Mouse (Mus musculus) limb, embryonic 10.5 days (tissue): ENCODE data around the gene Stk10. TPM values are rescaled to one million over a fixed set of nuclear protein-coding genes. Genes with fewer than 3 reads are reported as not detected.

Source experiments
- DNase-seq: peaks from one replicate; pipeline ENCODE4 v3.0.0-alpha.2; 2017; ENCODE audit warnings: low spot score
- H3K27ac ChIP-seq: fragments of 300-500 bp; sonication (generic); 2 replicates; pipeline ENCODE4 v1.5.1; 2016; ENCODE audit warnings: mild to moderate bottlenecking
- H3K27me3 ChIP-seq: fragments of 300-500 bp; sonication (generic); 2 replicates; pipeline ENCODE4 v1.6.1; 2016; ENCODE audit warnings: low read depth, mild to moderate bottlenecking; ENCODE audit not compliant: poor library complexity, severe bottlenecking
- H3K36me3 ChIP-seq: fragments of 300-500 bp; sonication (generic); 2 replicates; pipeline ENCODE4 v1.6.1; 2016; ENCODE audit warnings: mild to moderate bottlenecking, moderate library complexity
- H3K4me1 ChIP-seq: fragments of 300-500 bp; sonication (generic); 2 replicates; pipeline ENCODE4 v1.6.1; 2016
- H3K4me3 ChIP-seq: fragments of 300-500 bp; sonication (generic); 2 replicates; pipeline ENCODE4 v1.5.1; 2016; ENCODE audit warnings: mild to moderate bottlenecking, moderate library complexity
- H3K9me3 ChIP-seq: fragments of 300-500 bp; sonication (generic); replicated peaks from 2 replicates; pipeline ENCODE4 v1.6.1; 2016; ENCODE audit warnings: mild to moderate bottlenecking
- WGBS: fragments of 180-500 bp; shearing (Covaris S2); methylation state at CpG from one replicate; pipeline ENCODE4 v1.1.7; 2016; 5-methylcytosine and 5-hydroxymethylcytosine counted together
- polyA plus RNA-seq: library from polyadenylated mRNA; unstranded; fragments of >200 nt; fragmentation: Nextera tagmentation; extraction: Ambion mirVana; gene quantifications from 2 replicates; pipeline ENCODE4 v1.2.1, GENCODE M21; 2016

Stk10 gene
- polyA plus RNA-seq, 1 experiment from 2014 or later = 2.8 TPM

DNA sequence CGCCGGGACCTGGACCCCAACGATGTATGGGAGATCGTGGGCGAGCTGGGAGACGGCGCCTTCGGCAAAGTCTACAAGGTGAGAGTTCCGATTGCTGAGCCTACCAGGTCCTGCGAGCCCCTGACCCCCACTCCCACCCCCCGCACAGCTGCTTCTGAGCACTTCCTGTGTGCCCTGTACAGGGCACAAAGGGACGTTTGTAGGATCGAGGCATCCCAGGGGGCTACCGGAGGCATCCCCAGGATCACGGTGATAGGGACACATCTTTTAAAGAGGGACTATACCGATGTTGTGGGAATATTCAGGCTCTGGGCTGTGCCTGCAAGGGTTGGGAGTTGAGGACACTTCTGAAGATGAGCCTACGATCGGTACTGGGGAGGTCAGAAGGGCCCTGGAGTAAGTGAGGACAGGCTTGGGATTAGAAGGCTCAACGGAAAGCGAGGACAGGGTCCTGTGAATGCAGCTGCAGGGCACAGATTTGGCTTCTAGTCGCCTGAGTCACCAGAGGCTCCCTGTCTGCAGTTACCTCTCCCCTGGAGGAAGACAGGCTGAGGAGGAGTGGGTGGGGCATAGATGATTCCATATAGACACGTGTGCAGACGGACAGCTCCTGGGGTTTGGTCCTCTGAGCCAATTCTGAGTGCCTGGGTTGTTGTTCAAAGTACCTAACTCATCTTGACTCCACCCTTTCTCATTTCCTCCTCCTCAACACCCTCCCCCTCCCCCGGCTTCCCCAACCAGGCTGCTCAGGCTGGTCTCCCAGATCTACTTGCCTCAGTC, 567 bp downstream of the Stk10 start:
- H3K27me3 ChIP-seq = peaks cover 39% of the 10 kb centered on the region
- H3K36me3 ChIP-seq = no peaks in the 10 kb centered on the region
- H3K9me3 ChIP-seq = no peaks in the 10 kb centered on the region
- 2% methylated on average over 24 of the region's 24 CpGs for WGBS
- peak overlapping the region; percentile 66 for H3K4me3 ChIP-seq
- peak; percentile 57 for DNase-seq
- peak overlapping the region; percentile 79 for H3K27ac ChIP-seq
- peaks cover 36% of the 10 kb centered on the region for H3K4me1 ChIP-seq

DNA sequence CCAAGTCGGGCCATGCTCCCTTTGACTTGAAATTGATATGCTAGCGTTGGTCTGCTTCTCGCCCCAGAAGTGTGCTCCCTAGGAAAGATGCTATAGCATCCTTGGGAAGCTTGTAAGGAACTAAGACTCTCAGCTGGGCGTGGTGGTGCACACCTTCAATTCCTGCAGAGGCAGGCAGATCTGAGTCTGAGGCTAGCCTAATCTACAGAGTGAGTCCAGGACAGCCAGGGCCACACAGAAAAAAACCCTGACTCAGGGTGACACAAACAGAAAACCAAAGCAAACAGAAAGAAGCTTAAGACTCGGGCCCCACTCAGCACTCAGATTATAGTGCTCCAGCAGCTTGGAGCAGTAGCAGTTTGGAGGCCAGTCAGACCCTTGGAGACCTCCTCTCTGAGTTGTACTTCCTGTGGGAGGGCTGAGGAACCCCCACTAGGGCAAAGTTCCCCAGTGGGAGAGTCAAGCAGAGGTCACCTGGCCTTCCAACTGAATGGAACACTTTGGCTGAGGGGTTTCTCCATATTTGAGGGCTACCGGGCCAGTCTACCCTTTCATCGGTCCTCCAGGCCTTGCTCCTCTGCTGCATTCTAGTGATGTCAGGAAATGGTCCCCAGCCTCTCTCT, 1.5 kb downstream of the Stk10 start:
- DNase-seq = no peak
- Histone ChIP-seq H3K9me3 (no peaks in the 10 kb centered on the region), H3K27me3 (peaks cover 39% of the 10 kb centered on the region), H3K36me3 (no peaks in the 10 kb centered on the region), H3K4me1 (peaks cover 39% of the 10 kb centered on the region), H3K4me3 (peak overlapping the region; percentile 66; the same call in 1 of the 2 replicates), H3K27ac (no peak overlapping the region)
- 71% methylated on average over 7 of the region's 7 CpGs for WGBS

- 94% methylated on average over 4 of the region's 4 CpGs for WGBS
Measured at GRCm38 (mm10) chr11:32535646-32536045, 2.5 kb downstream of the Stk10 start.

DNA sequence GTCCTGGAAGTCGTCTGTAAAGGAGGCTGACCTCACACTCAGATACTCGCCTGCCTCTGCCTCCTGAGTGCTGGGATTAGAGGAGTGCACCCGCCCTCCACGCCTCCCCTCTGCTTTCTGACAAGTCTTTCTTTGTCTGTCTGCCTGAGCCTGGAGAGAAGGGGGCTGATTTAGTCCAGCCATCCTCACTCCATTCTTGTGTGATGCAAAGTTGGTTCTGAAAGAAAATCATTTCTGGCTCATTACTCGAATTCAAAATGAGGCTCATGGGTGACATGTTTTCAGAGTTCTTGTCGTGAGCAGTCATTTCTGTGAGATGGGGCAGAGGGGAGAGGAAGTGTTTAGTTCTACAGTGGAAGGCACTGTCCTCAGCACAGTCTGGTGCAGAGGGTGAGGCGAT, 3.8 kb downstream of the Stk10 start:
- Histone ChIP-seq H3K36me3 (no peaks in the 10 kb centered on the region), H3K27ac (no peak overlapping the region), H3K4me3 (no peak overlapping the region), H3K27me3 (peaks cover 23% of the 10 kb centered on the region; the same call in 1 of the 2 replicates), H3K9me3 (no peaks in the 10 kb centered on the region), H3K4me1 (peaks cover 35% of the 10 kb centered on the region)
- no peak for DNase-seq
- 69% methylated on average over 7 of the region's 7 CpGs for WGBS

More at GRCm38 (mm10) chr11:32535646-32536045, 2.5 kb downstream of the Stk10 start:
- Histone ChIP-seq H3K36me3 (no peaks in the 10 kb centered on the region), H3K27ac (no peak overlapping the region), H3K27me3 (peaks cover 34% of the 10 kb centered on the region), H3K9me3 (no peaks in the 10 kb centered on the region), H3K4me1 (peaks cover 39% of the 10 kb centered on the region), H3K4me3 (no peak overlapping the region)
- no peak for DNase-seq

- no peaks in the 10 kb centered on the region for H3K36me3 ChIP-seq
- H3K27me3 ChIP-seq = peaks cover 16% of the 10 kb centered on the region; the same call in 1 of the 2 replicates
- no peak overlapping the region for H3K4me3 ChIP-seq
- WGBS = 77% methylated on average over 6 of the region's 6 CpGs
- H3K9me3 ChIP-seq = no peaks in the 10 kb centered on the region
- H3K27ac ChIP-seq = no peak overlapping the region
- DNase-seq = no peak
- H3K4me1 ChIP-seq = peaks cover 31% of the 10 kb centered on the region
Measured at GRCm38 (mm10) chr11:32538435-32538834, 5.3 kb downstream of the Stk10 start.

GRCm38 (mm10) chr11:32538846-32539245, 5.7 kb downstream of the Stk10 start:
- H3K27ac ChIP-seq = no peak overlapping the region
- DNase-seq = no peak
- no peak overlapping the region for H3K4me3 ChIP-seq
- 83% methylated on average over 4 of the region's 4 CpGs for WGBS
- no peaks in the 10 kb centered on the region for H3K36me3 ChIP-seq
- H3K9me3 ChIP-seq = no peaks in the 10 kb centered on the region
- H3K27me3 ChIP-seq = peaks cover 12% of the 10 kb centered on the region; the same call in 1 of the 2 replicates
- H3K4me1 ChIP-seq = peaks cover 27% of the 10 kb centered on the region

DNA sequence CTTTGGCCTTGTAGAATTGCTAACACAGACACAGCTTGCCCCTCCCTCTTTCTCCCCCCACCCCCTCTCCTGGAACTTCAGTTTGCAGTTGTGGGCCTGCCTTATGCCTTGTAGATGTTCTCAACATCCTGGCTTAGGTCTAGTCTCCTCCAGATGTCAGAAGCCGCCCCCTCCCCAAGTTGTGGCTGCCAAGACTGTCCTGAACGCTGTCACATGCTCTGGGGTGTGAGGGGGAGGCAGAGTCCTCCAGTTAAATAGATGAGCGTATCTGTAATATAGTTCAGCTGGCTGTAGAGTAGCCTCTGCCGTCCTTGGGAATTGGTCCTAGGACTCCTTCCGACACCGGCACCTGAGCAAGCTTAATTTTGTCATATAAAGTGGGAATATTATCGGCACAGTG, 6.6 kb downstream of the Stk10 start:
- Histone ChIP-seq H3K4me1 (peaks cover 18% of the 10 kb centered on the region), H3K27ac (no peak overlapping the region), H3K4me3 (no peak overlapping the region), H3K27me3 (peaks cover 3% of the 10 kb centered on the region; the same call in 1 of the 2 replicates), H3K36me3 (no peaks in the 10 kb centered on the region), H3K9me3 (no peaks in the 10 kb centered on the region)
- no peak for DNase-seq
- WGBS = 86% methylated on average over 7 of the region's 7 CpGs

- 91% methylated on average over 6 of the region's 6 CpGs for WGBS
- no peak overlapping the region for H3K4me3 ChIP-seq
- no peaks in the 10 kb centered on the region for H3K27me3 ChIP-seq
- H3K36me3 ChIP-seq = no peaks in the 10 kb centered on the region
- H3K9me3 ChIP-seq = no peaks in the 10 kb centered on the region
- H3K4me1 ChIP-seq = peaks cover 17% of the 10 kb centered on the region
- DNase-seq = no peak
- H3K27ac ChIP-seq = no peak overlapping the region
Measured at GRCm38 (mm10) chr11:32540463-32540862, 7.4 kb downstream of the Stk10 start.

- DNase-seq = no peak
- peaks cover 17% of the 10 kb centered on the region for H3K4me1 ChIP-seq
- no peak overlapping the region for H3K27ac ChIP-seq
- WGBS = 93% methylated on average over 4 of the region's 4 CpGs
- H3K27me3 ChIP-seq = no peaks in the 10 kb centered on the region
- no peak overlapping the region for H3K4me3 ChIP-seq
- no peaks in the 10 kb centered on the region for H3K9me3 ChIP-seq
- no peaks in the 10 kb centered on the region for H3K36me3 ChIP-seq
Measured at GRCm38 (mm10) chr11:32542181-32542580, 9.1 kb downstream of the Stk10 start.

- 52% methylated on average over 3 of the region's 3 CpGs for WGBS
- Histone ChIP-seq H3K4me3 (no peak overlapping the region), H3K4me1 (peaks cover 24% of the 10 kb centered on the region), H3K36me3 (no peaks in the 10 kb centered on the region), H3K9me3 (no peaks in the 10 kb centered on the region), H3K27me3 (no peaks in the 10 kb centered on the region), H3K27ac (no peak overlapping the region)
- no peak for DNase-seq
Measured at GRCm38 (mm10) chr11:32542687-32543411, 9.7 kb downstream of the Stk10 start.

GRCm38 (mm10) chr11:32544041-32544440, 10.9 kb downstream of the Stk10 start:
- Histone ChIP-seq H3K27me3 (no peaks in the 10 kb centered on the region), H3K9me3 (no peaks in the 10 kb centered on the region), H3K27ac (no peak overlapping the region), H3K36me3 (no peaks in the 10 kb centered on the region), H3K4me3 (no peak overlapping the region), H3K4me1 (peaks cover 25% of the 10 kb centered on the region)
- WGBS = 91% methylated on average over 6 of the region's 6 CpGs
- DNase-seq = no peak

GRCm38 (mm10) chr11:32544497-32544896, 11.4 kb downstream of the Stk10 start:
- WGBS = 87% methylated on average over 5 of the region's 5 CpGs
- no peaks in the 10 kb centered on the region for H3K9me3 ChIP-seq
- no peaks in the 10 kb centered on the region for H3K27me3 ChIP-seq
- H3K27ac ChIP-seq = peak overlapping the region; percentile 27; the same call in 1 of the 2 replicates
- H3K36me3 ChIP-seq = no peaks in the 10 kb centered on the region
- peaks cover 30% of the 10 kb centered on the region for H3K4me1 ChIP-seq
- no peak for DNase-seq
- no peak overlapping the region for H3K4me3 ChIP-seq

DNA sequence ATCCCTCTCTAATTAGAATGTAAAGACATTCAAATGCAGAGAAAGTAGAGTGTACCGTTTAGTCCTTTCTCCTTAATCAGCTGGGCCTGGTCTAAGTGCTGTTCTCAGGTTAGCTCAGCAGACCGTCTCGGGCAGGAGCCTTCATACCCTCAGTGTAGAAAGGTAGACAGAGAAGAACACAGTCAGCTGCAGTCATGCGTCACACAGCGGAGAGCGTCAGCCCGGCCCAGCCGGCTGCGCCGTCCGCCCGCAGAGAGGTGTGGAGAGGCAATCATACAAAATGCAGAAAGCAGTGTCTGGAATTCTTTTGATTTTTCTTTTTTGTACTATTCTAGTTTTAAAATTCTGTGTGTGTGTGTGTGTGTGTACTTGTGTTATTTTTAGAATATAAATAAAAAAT, 12.5 kb downstream of the Stk10 start:
- Histone ChIP-seq H3K27me3 (no peaks in the 10 kb centered on the region), H3K9me3 (no peaks in the 10 kb centered on the region), H3K36me3 (no peaks in the 10 kb centered on the region), H3K4me1 (peaks cover 41% of the 10 kb centered on the region), H3K4me3 (no peak overlapping the region), H3K27ac (no peak overlapping the region)
- DNase-seq = no peak
- WGBS = 85% methylated on average over 12 of the region's 12 CpGs
